Mouse (Mus musculus): ENCODE measurements around the gene Vmn1r214. TPM values are rescaled to one million over a fixed set of nuclear protein-coding genes. Genes with fewer than 3 reads are reported as not detected.

Gene Vmn1r214
- not detected in 2 replicates for polyA plus RNA-seq (2012; rRNA removed)

DNA sequence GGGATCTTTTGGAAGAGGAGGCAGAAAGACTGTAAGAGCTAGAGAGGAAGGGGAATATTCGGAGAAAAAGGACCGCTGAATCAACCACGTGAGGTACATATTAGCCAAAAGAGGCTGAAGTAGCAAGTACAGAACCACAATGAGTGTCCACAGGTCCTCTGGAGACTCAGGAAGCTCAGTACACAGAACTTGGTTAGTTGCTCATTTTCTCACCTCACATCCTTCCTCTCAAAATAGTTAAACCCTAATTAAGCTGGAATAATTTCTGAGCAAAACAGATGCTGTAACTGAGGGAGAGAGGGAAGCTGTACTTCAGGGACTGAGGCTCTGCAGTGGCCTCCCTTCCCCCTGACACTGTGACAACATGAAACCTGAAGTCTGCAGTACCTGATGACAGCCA, at the start of gene Vmn1r214:
Gene Vmn1r214, plus strand, starts transcription at position 301 of the 400 bp plus-strand sequence.
- 83% methylated on average over 3 of the region's 3 CpGs for WGBS
- Histone ChIP-seq H3K36me3 (ENCODE audit: control insufficient read depth, insufficient read depth, low read length) (no peaks in the 10 kb centered on the region), H3K4me1 (ENCODE audit: control insufficient read depth, insufficient read depth, insufficient read length, low read length) (no peaks in the 10 kb centered on the region), H3K27ac (ENCODE audit: insufficient read depth, low read depth, low read length) (no peak within 1 kb of the TSS), H3K4me3 (ENCODE audit: low read depth, low read length) (no peak within 1 kb of the TSS), H3K27me3 (ENCODE audit: control insufficient read depth, insufficient read depth, low read length) (no peaks in the 10 kb centered on the region)
- no peak for TF ChIP-seq CTCF (IDR thresholded peaks at IDR 0.05; ENCODE audit: extremely low read depth, insufficient read length, insufficient replicate concordance, low read depth, low read length)
- no peak for TF ChIP-seq POLR2A (IDR thresholded peaks at IDR 0.05; ENCODE audit: low read depth, low read length)

- no peak overlapping the region for H3K27ac ChIP-seq (ENCODE audit: insufficient read depth, low read depth, low read length)
- TF ChIP-seq POLR2A (IDR thresholded peaks at IDR 0.05; ENCODE audit: low read depth, low read length) (no peak), CTCF (IDR thresholded peaks at IDR 0.05; ENCODE audit: extremely low read depth, insufficient read length, insufficient replicate concordance, low read depth, low read length) (no peak)
- WGBS = 83% methylated on average over 11 of the region's 11 CpGs
- H3K27me3 ChIP-seq (ENCODE audit: control insufficient read depth, insufficient read depth, low read length) = no peaks in the 10 kb centered on the region
- H3K4me1 ChIP-seq (ENCODE audit: control insufficient read depth, insufficient read depth, insufficient read length, low read length) = no peaks in the 10 kb centered on the region
- no peak overlapping the region for H3K4me3 ChIP-seq (ENCODE audit: low read depth, low read length)
- no peaks in the 10 kb centered on the region for H3K36me3 ChIP-seq (ENCODE audit: control insufficient read depth, insufficient read depth, low read length)
These were observed 39.9 kb upstream of the Vmn1r214 start for GRCm38 (mm10) chr13:22990214-22990891.

DNA sequence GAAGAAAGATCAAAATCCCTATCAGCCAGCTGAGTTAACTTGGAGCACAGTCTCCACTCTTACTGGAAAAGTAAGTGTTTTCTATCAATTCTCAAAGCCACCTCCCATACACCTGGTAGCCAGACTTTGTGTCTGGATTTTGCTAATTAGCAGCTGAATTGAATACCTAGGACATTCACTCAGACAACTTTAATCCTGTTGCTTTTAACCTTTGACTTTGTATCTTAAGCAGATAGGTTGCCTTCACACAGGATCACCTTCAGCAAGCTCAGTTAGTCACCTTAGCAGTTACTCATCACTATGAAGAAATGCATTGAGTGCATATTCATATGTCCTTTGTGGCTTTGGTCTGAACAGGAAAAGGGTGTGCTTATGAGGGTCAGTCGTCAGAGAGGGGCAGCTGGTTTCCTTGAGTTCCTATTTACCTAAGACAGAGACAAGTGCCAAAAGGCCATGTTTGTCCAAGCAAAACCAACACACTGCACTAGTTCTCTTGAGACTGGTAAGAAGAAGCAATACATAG, 38.0 kb upstream of the Vmn1r214 start:
- H3K27me3 ChIP-seq (ENCODE audit: control insufficient read depth, insufficient read depth, low read length) = no peaks in the 10 kb centered on the region
- TF ChIP-seq CTCF (IDR thresholded peaks at IDR 0.05; ENCODE audit: extremely low read depth, insufficient read length, insufficient replicate concordance, low read depth, low read length) (no peak), POLR2A (IDR thresholded peaks at IDR 0.05; ENCODE audit: low read depth, low read length) (no peak)
- H3K4me1 ChIP-seq (ENCODE audit: control insufficient read depth, insufficient read depth, insufficient read length, low read length) = no peaks in the 10 kb centered on the region
- no peak overlapping the region for H3K27ac ChIP-seq (ENCODE audit: insufficient read depth, low read depth, low read length)
- no peak overlapping the region for H3K4me3 ChIP-seq (ENCODE audit: low read depth, low read length)
- no peaks in the 10 kb centered on the region for H3K36me3 ChIP-seq (ENCODE audit: control insufficient read depth, insufficient read depth, low read length)
- WGBS = 32% methylated on average over 1 of the region's 1 CpGs

- no peak overlapping the region for H3K4me3 ChIP-seq (ENCODE audit: low read depth, low read length)
- TF ChIP-seq CTCF (IDR thresholded peaks at IDR 0.05; ENCODE audit: extremely low read depth, insufficient read length, insufficient replicate concordance, low read depth, low read length) = no peak
- no peak for TF ChIP-seq POLR2A (IDR thresholded peaks at IDR 0.05; ENCODE audit: low read depth, low read length)
- H3K36me3 ChIP-seq (ENCODE audit: control insufficient read depth, insufficient read depth, low read length) = no peaks in the 10 kb centered on the region
These were observed 37.5 kb upstream of the Vmn1r214 start for GRCm38 (mm10) chr13:22992721-22993120.

GRCm38 (mm10) chr13:23007356-23007755, 22.9 kb upstream of the Vmn1r214 start, which contains the start of gene Vmn1r213:
Vmn1r213 (plus strand) TSS chr13:23007656.
- TF ChIP-seq CTCF (IDR thresholded peaks at IDR 0.05; ENCODE audit: extremely low read depth, insufficient read length, insufficient replicate concordance, low read depth, low read length) (no peak), POLR2A (IDR thresholded peaks at IDR 0.05; ENCODE audit: low read depth, low read length) (no peak)
- H3K36me3 ChIP-seq (ENCODE audit: control insufficient read depth, insufficient read depth, low read length) = no peaks in the 10 kb centered on the region
- WGBS = 72% methylated on average over 1 of the region's 1 CpGs
- no peak within 1 kb of the TSS for H3K27ac ChIP-seq (ENCODE audit: insufficient read depth, low read depth, low read length)
- no peaks in the 10 kb centered on the region for H3K4me1 ChIP-seq (ENCODE audit: control insufficient read depth, insufficient read depth, insufficient read length, low read length)
- no peaks in the 10 kb centered on the region for H3K27me3 ChIP-seq (ENCODE audit: control insufficient read depth, insufficient read depth, low read length)
- H3K4me3 ChIP-seq (ENCODE audit: low read depth, low read length) = no peak within 1 kb of the TSS

More at GRCm38 (mm10) chr13:22992721-22993120, 37.5 kb upstream of the Vmn1r214 start:
- WGBS = 55% methylated on average over 2 of the region's 2 CpGs
- H3K4me1 ChIP-seq (ENCODE audit: control insufficient read depth, insufficient read depth, insufficient read length, low read length) = no peaks in the 10 kb centered on the region
- no peak overlapping the region for H3K27ac ChIP-seq (ENCODE audit: insufficient read depth, low read depth, low read length)
- H3K27me3 ChIP-seq (ENCODE audit: control insufficient read depth, insufficient read depth, low read length) = no peaks in the 10 kb centered on the region

DNA sequence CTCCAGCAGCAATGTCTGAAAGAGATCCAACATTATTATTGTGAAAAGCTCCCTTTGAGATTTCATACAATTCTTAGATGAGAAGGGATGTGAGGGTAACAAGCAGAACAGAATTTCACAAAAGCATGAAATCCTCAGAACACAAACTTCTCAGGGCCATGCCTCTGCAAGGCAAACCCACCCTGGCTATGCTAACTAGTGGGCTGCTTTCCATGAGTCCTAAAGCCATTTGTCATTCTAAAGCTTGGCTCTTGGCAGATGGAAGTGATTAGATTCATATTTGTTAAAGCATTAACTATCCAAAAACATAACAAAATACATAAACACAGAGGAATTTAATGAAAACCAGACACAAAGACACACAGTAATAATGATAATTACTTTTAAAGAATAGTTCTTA, 12.1 kb upstream of the Vmn1r214 start:
- Histone ChIP-seq H3K27me3 (ENCODE audit: control insufficient read depth, insufficient read depth, low read length) (no peaks in the 10 kb centered on the region), H3K27ac (ENCODE audit: insufficient read depth, low read depth, low read length) (no peak overlapping the region), H3K36me3 (ENCODE audit: control insufficient read depth, insufficient read depth, low read length) (no peaks in the 10 kb centered on the region), H3K4me3 (ENCODE audit: low read depth, low read length) (no peak overlapping the region), H3K4me1 (ENCODE audit: control insufficient read depth, insufficient read depth, insufficient read length, low read length) (no peaks in the 10 kb centered on the region)
- TF ChIP-seq CTCF (IDR thresholded peaks at IDR 0.05; ENCODE audit: extremely low read depth, insufficient read length, insufficient replicate concordance, low read depth, low read length) (no peak), POLR2A (IDR thresholded peaks at IDR 0.05; ENCODE audit: low read depth, low read length) (no peak)

DNA sequence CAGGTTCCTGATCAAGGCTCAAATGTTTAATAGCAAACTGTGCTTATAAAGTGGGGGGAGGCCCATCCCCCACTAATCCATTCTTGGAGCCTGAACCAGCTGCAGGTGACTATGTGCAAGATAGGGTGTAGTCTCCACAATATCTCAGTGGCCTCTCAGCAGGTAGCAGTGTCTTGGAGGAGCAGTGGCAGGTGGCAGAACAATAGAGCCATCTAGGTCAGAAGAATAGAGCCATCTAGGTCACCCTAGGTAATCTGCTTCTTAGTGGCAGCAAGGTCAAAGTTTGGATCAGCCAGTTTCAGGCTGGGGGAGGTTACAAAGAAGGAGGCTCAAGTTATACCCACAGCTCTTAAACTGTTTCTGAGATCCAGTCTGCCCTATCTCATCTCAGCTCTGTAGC, 5.4 kb upstream of the Vmn1r214 start:
- Histone ChIP-seq H3K4me1 (ENCODE audit: control insufficient read depth, insufficient read depth, insufficient read length, low read length) (no peaks in the 10 kb centered on the region), H3K27ac (ENCODE audit: insufficient read depth, low read depth, low read length) (no peak overlapping the region), H3K4me3 (ENCODE audit: low read depth, low read length) (no peak overlapping the region), H3K36me3 (ENCODE audit: control insufficient read depth, insufficient read depth, low read length) (no peaks in the 10 kb centered on the region), H3K27me3 (ENCODE audit: control insufficient read depth, insufficient read depth, low read length) (no peaks in the 10 kb centered on the region)
- TF ChIP-seq POLR2A (IDR thresholded peaks at IDR 0.05; ENCODE audit: low read depth, low read length) = no peak
- TF ChIP-seq CTCF (IDR thresholded peaks at IDR 0.05; ENCODE audit: extremely low read depth, insufficient read length, insufficient replicate concordance, low read depth, low read length) = no peak

Data from small intestine, adult 2 months (tissue).